Mouse (Mus musculus) left cerebral cortex, adult 8-10 months (tissue): ENCODE results near the gene Fcgr3. TPM values are rescaled to one million over a fixed set of nuclear protein-coding genes. Genes with fewer than 3 reads are reported as not detected.

Experiments used
- DNase-seq, 2 experiments: peaks; one replicate each; pipeline ENCODE4 v3.0.0; 2022; ENCODE audit warnings: low spot score in 2 of 2
- microRNA-seq, 2 experiments: library from miRNA; unstranded; fragments of <30 nt; microRNA quantifications; one replicate each; pipeline ENCODE4 v1.2.0; 2022
- total RNA-seq, 4 experiments: library from RNA; stranded (reverse); gene quantifications; 2 replicates each; pipeline ENCODE4 v1.2.4; 2022

Fcgr3 gene
- total RNA-seq, 4 experiments from 2014 or later = 10.6 to 36.7 (median 22.6) TPM

DNA sequence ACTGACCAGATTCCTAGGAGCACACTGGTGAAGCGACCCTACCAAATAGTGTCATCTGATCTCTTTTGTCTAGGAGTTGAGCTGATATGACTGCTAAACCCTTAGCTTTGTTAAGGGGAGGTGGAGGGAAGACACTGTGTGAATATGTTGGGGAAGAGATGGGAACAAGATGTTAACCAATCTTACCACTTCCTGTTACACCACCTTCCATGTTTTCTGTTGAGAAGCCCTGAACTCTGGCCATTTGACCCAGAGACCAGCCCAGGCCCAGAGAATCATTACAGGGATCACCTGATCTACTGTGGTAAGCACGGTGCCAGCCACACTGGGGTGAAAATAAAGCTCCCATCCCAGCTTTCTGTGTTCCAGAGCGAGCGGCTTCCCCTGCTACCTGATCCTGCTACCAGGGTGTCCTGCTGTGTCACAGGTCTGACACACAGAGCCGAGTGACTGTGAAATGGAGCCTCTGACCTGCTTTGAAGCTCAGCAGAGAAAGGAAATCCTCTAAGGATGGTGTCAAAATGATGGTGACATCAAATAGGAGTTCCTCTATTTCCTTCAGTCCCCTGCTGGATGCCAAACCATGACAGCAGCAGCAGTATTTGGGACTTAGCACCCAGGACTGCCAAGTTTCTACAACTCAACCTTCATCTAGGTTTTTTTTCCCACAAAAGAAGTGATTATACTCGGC is 47.1 kb downstream of the Fcgr3 start:
- no peak for DNase-seq

DNA sequence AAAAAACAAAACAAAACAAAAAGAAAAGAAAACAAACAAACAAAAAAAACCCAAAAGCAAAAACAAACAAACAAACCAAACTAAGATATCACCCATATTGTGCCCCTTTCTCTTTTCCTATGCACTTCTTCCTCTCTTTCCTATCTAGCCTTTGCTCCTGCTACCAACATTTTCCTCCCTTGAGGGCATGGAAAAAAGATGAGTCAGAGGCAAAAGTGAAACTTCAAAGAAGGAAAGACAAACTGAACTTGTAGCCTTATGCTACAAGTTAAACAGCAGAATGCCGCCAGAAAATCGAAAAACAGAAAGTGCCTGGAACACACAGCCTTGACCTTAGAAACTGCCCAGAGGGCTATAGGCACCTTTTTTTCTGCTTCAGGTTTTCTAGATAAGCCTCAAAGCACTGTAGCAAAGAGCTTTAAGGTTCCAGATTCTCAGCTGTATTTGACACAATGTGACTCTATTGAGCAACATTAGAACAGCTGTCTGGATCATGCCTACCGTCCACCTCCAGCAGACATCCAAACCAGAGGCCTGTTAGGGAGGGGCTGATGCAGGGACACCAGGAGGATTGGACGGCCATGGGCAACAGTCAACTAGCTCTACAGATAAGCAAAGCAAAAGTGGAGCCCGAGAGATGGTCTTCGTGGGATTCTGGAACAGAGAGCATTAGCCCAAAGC is 47.9 kb downstream of the Fcgr3 start:
- no peak for DNase-seq

DNA sequence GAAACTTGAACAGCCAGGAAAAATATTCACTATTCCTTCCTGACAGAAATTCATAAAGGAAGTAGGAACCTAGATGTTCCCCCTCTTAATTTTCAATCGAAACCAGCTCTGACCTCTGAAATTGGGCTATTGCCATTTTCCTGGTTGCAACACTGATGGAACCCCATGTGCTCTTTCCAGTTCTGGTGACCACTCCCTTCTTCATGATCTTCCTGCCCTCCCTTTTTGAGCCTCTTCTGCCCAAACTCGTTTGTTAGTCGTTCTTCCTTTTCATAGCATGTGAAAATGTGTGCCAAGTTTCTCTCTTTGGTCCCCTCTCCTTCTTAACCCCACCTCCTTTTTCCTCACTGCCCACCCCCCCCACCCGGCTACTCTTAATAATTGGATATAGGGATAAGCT is 53.0 kb downstream of the Fcgr3 start:
- DNase-seq = no peak

DNA sequence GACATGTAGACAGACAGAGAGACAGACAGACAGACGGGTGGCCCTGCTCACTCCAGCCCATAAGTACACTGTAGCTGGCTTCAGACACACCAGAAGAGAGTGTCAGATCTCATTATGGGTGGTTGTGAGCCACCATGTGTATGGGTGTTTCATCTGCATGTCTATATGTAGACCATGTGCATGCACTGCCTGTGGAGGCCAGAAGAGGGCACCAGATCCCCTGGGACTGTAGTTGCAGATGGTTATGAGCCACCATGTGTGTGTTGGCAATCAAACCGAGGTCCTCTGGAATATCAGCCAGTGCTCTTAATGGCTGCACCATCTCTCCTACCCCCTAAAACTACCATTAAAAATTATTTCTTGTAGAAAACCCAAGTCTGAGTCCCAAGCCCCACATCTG is 57.8 kb downstream of the Fcgr3 start:
- no peak for DNase-seq

DNA sequence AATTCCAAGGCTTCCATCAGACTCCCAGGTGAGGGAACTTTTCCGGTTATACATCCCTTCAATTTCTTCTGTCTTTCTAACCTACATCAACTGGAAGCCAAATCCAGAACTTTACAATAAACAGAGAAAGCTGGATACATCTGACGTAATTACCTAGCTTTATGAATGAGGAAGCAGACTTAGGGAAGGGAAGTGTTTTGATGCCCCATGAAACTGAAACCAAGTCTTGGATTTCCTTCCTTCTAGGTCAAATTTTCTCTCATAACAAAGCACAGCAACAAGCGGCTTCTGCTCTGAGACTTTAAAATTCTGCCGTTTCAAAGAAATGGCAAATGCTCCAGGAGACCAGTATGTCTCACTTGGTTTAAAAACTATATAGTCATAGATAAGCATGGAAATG is 58.4 kb downstream of the Fcgr3 start:
- DNase-seq = no peak

DNA sequence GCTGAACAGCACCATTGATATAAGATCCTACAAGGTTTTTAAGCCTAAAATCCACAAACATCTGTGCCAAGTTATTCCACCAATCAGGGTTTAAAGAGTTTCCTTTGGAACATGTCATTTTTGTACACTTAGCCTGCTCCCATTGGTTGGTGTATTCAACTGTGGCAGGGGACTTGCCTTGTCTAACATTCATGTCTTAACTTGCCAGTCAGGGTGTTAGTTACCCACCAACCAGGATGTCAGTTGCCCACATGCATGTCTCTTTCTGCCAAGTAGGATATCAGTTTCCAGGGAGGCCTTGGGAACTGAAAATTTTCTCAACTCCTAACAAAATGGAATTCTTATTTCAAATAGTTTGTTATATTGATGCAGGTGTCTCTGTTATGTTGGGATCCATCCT is 59.1 kb downstream of the Fcgr3 start:
- DNase-seq = no peak

DNA sequence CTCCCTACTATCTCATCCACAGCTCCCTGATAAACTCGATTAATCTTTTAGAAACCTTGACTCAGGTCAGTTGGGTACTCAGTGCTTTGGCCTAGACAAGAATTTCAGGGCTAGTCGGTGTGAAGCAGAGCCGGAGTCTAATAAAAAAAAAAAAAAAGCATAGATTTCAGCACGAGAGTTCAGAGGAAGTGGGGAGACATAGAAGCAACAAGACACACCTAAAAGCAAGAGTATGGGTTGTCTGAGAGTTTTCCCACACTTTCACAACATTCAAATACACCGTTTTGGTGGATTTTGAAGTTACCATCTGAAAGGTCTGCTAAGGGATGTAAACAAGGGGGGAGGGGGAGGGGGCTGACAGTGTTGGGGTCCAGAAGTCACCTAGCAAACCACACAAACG is 59.7 kb downstream of the Fcgr3 start:
- no peak for DNase-seq

Small RNAs within 50 kb of the gene (microRNA-seq; reads per million reads assigned to microRNA genes)
- gene Gm27552 (0 reads per million in 2 experiments), gene Gm27844 (0 reads per million in 2 experiments), gene Mir6546 (0 reads per million in 2 experiments)

Other genes with a start within 250 kb of the Fcgr3 start
- 10 to 100 TPM; 51.3 to 62.1 (median 55.1) TPM for gene Atf6, start 197.2 kb downstream of the Fcgr3 start, total RNA-seq
- gene Gm26620, start 179.9 kb downstream of the Fcgr3 start, total RNA-seq = under 1 TPM in 3 of 4 experiments, not detected in 1; 0.46 to 0.87 (median 0.48) TPM
- gene Dusp12, start 179.4 kb downstream of the Fcgr3 start, total RNA-seq = 10 to 100 TPM; 17.1 to 23.1 (median 19.1) TPM
- gene Fcrlb, start 152.0 kb downstream of the Fcgr3 start, total RNA-seq = 1 to 10 TPM in 3 of 4 experiments, under 1 TPM in 1; 0.46 to 1.3 (median 1.1) TPM
- gene Fcrla, start 137.4 kb downstream of the Fcgr3 start, total RNA-seq = not detected
- gene Fcgr2b, start 88.4 kb downstream of the Fcgr3 start, total RNA-seq = 10 to 100 TPM in 2 of 4 experiments, 1 to 10 TPM in 2; 4.8 to 24.1 (median 10.7) TPM
- under 1 TPM in 3 of 4 experiments, not detected in 1; 0.30 to 0.72 (median 0.43) TPM for gene Fcgr4, start 46.0 kb downstream of the Fcgr3 start, total RNA-seq
- 1 to 10 TPM; 1.0 to 1.8 (median 1.2) TPM for gene Cfap126, start 49.0 kb upstream of the Fcgr3 start, total RNA-seq
- gene Sdhc, start 85.7 kb upstream of the Fcgr3 start, total RNA-seq = 100 to 1,000 TPM; 196 to 228 (median 209) TPM
- under 1 TPM; 0.30 to 0.53 (median 0.35) TPM for gene Mpz, start 85.8 kb upstream of the Fcgr3 start, total RNA-seq
- 100 to 1,000 TPM; 165 to 185 (median 176) TPM for gene Pcp4l1, start 131.3 kb upstream of the Fcgr3 start, total RNA-seq
- gene Nr1i3, start 149.0 kb upstream of the Fcgr3 start, total RNA-seq = under 1 TPM; 0.14 to 0.55 (median 0.31) TPM
- 10 to 100 TPM; 70.2 to 87.9 (median 76.7) TPM for gene Tomm40l, start 157.6 kb upstream of the Fcgr3 start, total RNA-seq
- gene Apoa2, start 160.1 kb upstream of the Fcgr3 start, total RNA-seq = 1 to 10 TPM; 1.7 to 2.8 (median 2.6) TPM
- 10 to 100 TPM in 3 of 4 experiments, 1 to 10 TPM in 1; 9.1 to 63.9 (median 28.2) TPM for gene Fcer1g, start 169.4 kb upstream of the Fcgr3 start, total RNA-seq
- gene Adamts4, start 185.5 kb upstream of the Fcgr3 start, total RNA-seq = 10 to 100 TPM; 13.0 to 14.1 (median 13.3) TPM
- gene Ndufs2, start 186.5 kb upstream of the Fcgr3 start, total RNA-seq = 100 to 1,000 TPM; 285 to 306 (median 298) TPM
- gene B4galt3, start 205.4 kb upstream of the Fcgr3 start, total RNA-seq = 10 to 100 TPM; 60.7 to 69.2 (median 63.4) TPM
- gene Ppox, start 216.3 kb upstream of the Fcgr3 start, total RNA-seq = 10 to 100 TPM; 29.1 to 35.0 (median 30.4) TPM
- gene Usp21, start 223.1 kb upstream of the Fcgr3 start, total RNA-seq = 10 to 100 TPM; 46.5 to 56.3 (median 50.5) TPM
- 100 to 1,000 TPM; 103 to 116 (median 110) TPM for gene Ufc1, start 230.1 kb upstream of the Fcgr3 start, total RNA-seq